Mouse (Mus musculus) adrenal gland, postnatal 36 days (tissue): ENCODE data around the gene Ubxn6. TPM values are rescaled to one million over a fixed set of nuclear protein-coding genes. Genes with fewer than 3 reads are reported as not detected.
"Not testable (repeated sequence)": the region's sequence is repeated elsewhere in the genome, so short reads cannot be mapped to it uniquely, and the experiment has no call there.

ENCODE experiments used
- DNase-seq, 2 experiments: peaks; one replicate each; pipeline ENCODE4 v3.0.0; 2021; ENCODE audit warnings: mixed read lengths in 1 of 2
- long read RNA-seq, 2 experiments: library from polyadenylated mRNA; stranded (forward); transcript quantifications; one replicate each; pipeline ENCODE4 v2.0.0; 2021; ENCODE audit warnings: borderline sequencing depth in 2 of 2
- total RNA-seq, 2 experiments: library from RNA; stranded (reverse); gene quantifications; 2 replicates each; pipeline ENCODE4 v1.2.3; 2021

The Ubxn6 gene
- total RNA-seq, result 10 to 100 TPM; 73.3 to 86.1 TPM
- long read RNA-seq, experiment 1, transcript Ubxn6-201 (11 exons, 2,949 nt), result major isoform, 125 of 143 reads
- long read RNA-seq, experiment 1, partial matches to known transcripts, result 4 of 143 reads
- long read RNA-seq, experiment 1, other reads (novel, unspliced or antisense), result 11 of 143 reads
- long read RNA-seq, experiment 2, transcript Ubxn6-201 (11 exons, 2,949 nt), result major isoform, 57 of 64 reads
- long read RNA-seq, experiment 2, partial matches to known transcripts, result 1 of 64 reads
- long read RNA-seq, experiment 2, other reads (novel, unspliced or antisense), result 5 of 64 reads

GRCm38 (mm10) chr17:56074827-56075208 lies at the start of gene Ubxn6:
Ubxn6 (minus strand) TSS chr17:56075028.
- DNase-seq, result peak; percentile 99 to 100

GRCm38 (mm10) chr17:56123681-56124340 lies 49.0 kb upstream of the Ubxn6 start:
- DNase-seq, result no peak

GRCm38 (mm10) chr17:56123161-56123560 lies 48.3 kb upstream of the Ubxn6 start:
- no peak for DNase-seq

GRCm38 (mm10) chr17:56121826-56122225 lies 47.0 kb upstream of the Ubxn6 start, which contains the start of gene Lrg1:
Lrg1 (minus strand) TSS chr17:56122001.
- DNase-seq, result no peak

GRCm38 (mm10) chr17:56119981-56120880 lies 45.4 kb upstream of the Ubxn6 start:
- DNase-seq, result peak; percentile 85 to 86

GRCm38 (mm10) chr17:56119431-56119830 lies 44.6 kb upstream of the Ubxn6 start:
- DNase-seq, result no peak

GRCm38 (mm10) chr17:56117251-56117710 lies 42.5 kb upstream of the Ubxn6 start, which contains the start of gene Plin5:
Plin5 (minus strand) TSS chr17:56117596.
- peak; percentile 91 to 94 for DNase-seq

- peak; percentile 81 to 83 for DNase-seq
Measured at GRCm38 (mm10) chr17:56116193-56116592, 41.4 kb upstream of the Ubxn6 start.

- no peak for DNase-seq
Measured at GRCm38 (mm10) chr17:56112743-56113142, 37.9 kb upstream of the Ubxn6 start.

GRCm38 (mm10) chr17:56111864-56112263 lies 37.0 kb upstream of the Ubxn6 start:
- peak in 1 of 2 experiments; percentile 82 for DNase-seq

GRCm38 (mm10) chr17:56111021-56111420 lies 36.2 kb upstream of the Ubxn6 start:
- DNase-seq, result peak in 1 of 2 experiments; percentile 51

GRCm38 (mm10) chr17:56110571-56110970 lies 35.7 kb upstream of the Ubxn6 start:
- DNase-seq, result peak in 1 of 2 experiments; percentile 68

GRCm38 (mm10) chr17:56109219-56110051 lies 34.6 kb upstream of the Ubxn6 start, which contains the start of gene Plin4:
Plin4 (minus strand) TSS chr17:56109803.
- DNase-seq, result peak in 1 of 2 experiments; percentile 66

GRCm38 (mm10) chr17:56108334-56109044 lies 33.7 kb upstream of the Ubxn6 start:
- peak; percentile 76 to 87 for DNase-seq

GRCm38 (mm10) chr17:56107736-56108135 lies 32.9 kb upstream of the Ubxn6 start:
- no peak for DNase-seq

GRCm38 (mm10) chr17:56106981-56107380 lies 32.2 kb upstream of the Ubxn6 start:
- DNase-seq, result no peak

GRCm38 (mm10) chr17:56106436-56106835 lies 31.6 kb upstream of the Ubxn6 start:
- DNase-seq, result not testable (repeated sequence)

- not testable (repeated sequence) for DNase-seq
Measured at GRCm38 (mm10) chr17:56104821-56105220, 30.0 kb upstream of the Ubxn6 start.

- no peak for DNase-seq
Measured at GRCm38 (mm10) chr17:56103465-56104285, 28.8 kb upstream of the Ubxn6 start.

GRCm38 (mm10) chr17:56102927-56103326 lies 28.1 kb upstream of the Ubxn6 start:
- no peak for DNase-seq
